Mouse (Mus musculus) hindbrain, embryonic 10.5 days (tissue): Measurements from ENCODE around the gene Aco1. TPM values are rescaled to one million over a fixed set of nuclear protein-coding genes. Genes with fewer than 3 reads are reported as not detected.
"Not testable (repeated sequence)": the region's sequence is repeated elsewhere in the genome, so short reads cannot be mapped to it uniquely, and the experiment has no call there.

ENCODE experiments used
- DNase-seq: peaks from one replicate; pipeline ENCODE4 v3.0.0-alpha.2; 2017; ENCODE audit warnings: low spot score
- H3K27ac ChIP-seq: fragments of 300-500 bp; sonication (generic); 2 replicates; pipeline ENCODE4 v1.5.1; 2016; ENCODE audit warnings: mild to moderate bottlenecking, moderate library complexity
- H3K27me3 ChIP-seq: fragments of 300-500 bp; sonication (generic); 2 replicates; pipeline ENCODE4 v1.6.1; 2016; ENCODE audit warnings: mild to moderate bottlenecking; ENCODE audit not compliant: poor library complexity, insufficient read depth, severe bottlenecking
- H3K36me3 ChIP-seq: fragments of 300-500 bp; sonication (generic); 2 replicates; pipeline ENCODE4 v1.6.1; 2016; ENCODE audit warnings: mild to moderate bottlenecking, moderate library complexity
- H3K4me1 ChIP-seq: fragments of 300-500 bp; sonication (generic); replicated peaks from 2 replicates; pipeline ENCODE4 v1.6.1; 2016; ENCODE audit warnings: mild to moderate bottlenecking
- H3K4me3 ChIP-seq: fragments of 300-500 bp; sonication (generic); 2 replicates; pipeline ENCODE4 v1.5.1; 2016; ENCODE audit warnings: mild to moderate bottlenecking, moderate library complexity
- H3K9me3 ChIP-seq: fragments of 300-500 bp; sonication (generic); 2 replicates; pipeline ENCODE4 v1.6.1; 2016; ENCODE audit warnings: mild to moderate bottlenecking, moderate library complexity
- WGBS: fragments of 180-500 bp; shearing (Covaris S2); methylation state at CpG from one replicate; pipeline ENCODE4 v1.1.7; 2016; 5-methylcytosine and 5-hydroxymethylcytosine counted together
- polyA plus RNA-seq: library from polyadenylated mRNA; unstranded; fragments of >200 nt; fragmentation: Nextera tagmentation; extraction: Ambion mirVana; gene quantifications from 2 replicates; pipeline ENCODE4 v1.2.1, GENCODE M21; 2016

Aco1 gene
- polyA plus RNA-seq, result 54.9 and 56.2 TPM in 2 replicates

DNA sequence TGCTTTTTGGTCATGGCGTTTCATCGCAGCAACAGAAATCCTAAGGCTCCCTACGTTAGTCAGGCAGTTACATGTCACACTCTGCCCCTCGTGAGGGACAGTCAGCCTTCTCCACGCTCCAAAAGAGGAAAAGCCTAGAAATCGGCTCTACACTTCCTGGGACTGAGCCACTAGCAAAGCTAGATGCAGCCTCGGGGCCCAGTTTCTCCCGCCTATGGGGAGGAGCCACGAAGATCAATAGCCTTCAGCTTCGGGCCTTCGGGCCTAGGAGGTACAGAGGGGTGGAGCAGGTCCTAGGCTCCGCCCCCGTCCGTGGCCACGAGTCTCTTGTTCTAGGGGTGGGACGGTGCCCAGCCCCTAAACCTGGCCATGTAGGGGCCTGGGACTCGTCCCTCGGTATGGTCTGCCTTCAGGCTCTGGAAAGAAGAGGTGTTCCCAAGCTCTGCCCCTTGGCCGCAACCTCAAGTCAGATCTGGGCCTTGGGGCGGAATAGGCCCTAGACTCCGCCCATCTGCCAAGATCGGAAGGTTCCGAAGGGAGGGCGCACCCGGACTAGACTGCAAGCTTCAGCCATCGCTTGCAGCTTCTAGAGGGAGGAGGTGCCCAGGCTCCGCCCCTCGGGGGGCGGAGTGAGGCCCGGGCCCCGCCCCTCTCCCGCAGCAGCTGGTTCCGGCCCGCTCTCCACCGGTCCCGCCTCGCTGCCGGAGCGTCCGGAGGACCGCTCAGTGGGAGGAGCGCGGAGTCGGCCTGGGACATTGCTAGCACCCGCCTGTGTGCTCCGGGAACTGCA lies at the start of gene Aco1:
Gene Aco1 (plus strand): TSS at position 339 of the 790 bp plus-strand sequence.
- 1% methylated on average over 46 of the region's 46 CpGs for WGBS
- Histone ChIP-seq H3K36me3 (no peaks in the 10 kb centered on the region), H3K27ac (peak within 1 kb of the TSS; percentile 95), H3K27me3 (no peaks in the 10 kb centered on the region), H3K4me1 (peaks cover 24% of the 10 kb centered on the region), H3K9me3 (no peaks in the 10 kb centered on the region), H3K4me3 (peak within 1 kb of the TSS; percentile 80)
- DNase-seq, result peak; percentile 96

DNA sequence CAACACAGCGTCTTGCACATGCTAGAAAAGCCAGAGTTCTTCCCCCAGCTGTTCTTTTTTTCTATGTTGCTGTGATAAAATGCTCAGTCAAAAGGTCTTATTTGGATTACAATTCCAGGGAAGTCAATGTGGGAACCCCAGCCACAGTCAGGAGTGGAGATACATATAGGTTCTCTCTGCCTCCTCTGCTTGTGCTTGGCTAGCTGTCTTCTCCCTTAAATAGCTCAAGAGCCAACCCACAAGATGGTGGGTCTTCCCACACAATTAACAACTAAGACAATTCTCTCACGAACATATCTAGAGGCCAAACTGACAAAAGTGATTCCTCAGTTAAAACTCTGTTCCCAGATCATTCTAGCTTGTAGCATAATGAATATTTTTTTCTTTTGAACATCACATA lies 47.9 kb upstream of the Aco1 start:
- H3K4me3 ChIP-seq, result no peak overlapping the region
- H3K27ac ChIP-seq, result no peak overlapping the region
- H3K36me3 ChIP-seq, result no peaks in the 10 kb centered on the region
- H3K4me1 ChIP-seq, result no peaks in the 10 kb centered on the region
- DNase-seq, result no peak
- no peaks in the 10 kb centered on the region for H3K27me3 ChIP-seq
- H3K9me3 ChIP-seq, result no peaks in the 10 kb centered on the region
- WGBS, result 91% methylated on average over 2 of the region's 2 CpGs

DNA sequence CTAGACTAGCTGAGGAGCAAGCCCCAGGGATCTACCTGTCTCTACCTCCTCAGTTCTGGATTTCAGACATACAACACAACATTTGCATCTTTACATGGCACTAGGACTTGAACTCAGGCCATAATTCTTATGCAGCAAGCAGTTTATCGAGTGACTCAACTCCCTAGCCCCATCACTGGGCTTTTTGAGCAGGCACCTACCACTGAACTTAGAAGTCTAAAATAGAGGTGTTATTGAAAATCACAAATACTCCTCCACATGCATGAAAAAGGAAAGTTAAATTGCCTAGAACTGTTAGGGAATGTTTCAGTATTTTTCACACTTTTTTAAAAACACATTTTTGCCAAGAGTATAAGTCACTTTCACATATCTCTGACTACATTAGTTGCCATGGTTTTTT lies 39.9 kb upstream of the Aco1 start:
- WGBS, result 94% methylated on average over 1 of the region's 1 CpGs
- no peak for DNase-seq
- H3K9me3 ChIP-seq, result no peaks in the 10 kb centered on the region
- H3K36me3 ChIP-seq, result no peaks in the 10 kb centered on the region
- H3K4me1 ChIP-seq, result peaks cover 7% of the 10 kb centered on the region; the same call in 1 of the 2 replicates
- H3K27me3 ChIP-seq, result no peaks in the 10 kb centered on the region
- H3K4me3 ChIP-seq, result no peak overlapping the region
- H3K27ac ChIP-seq, result no peak overlapping the region

DNA sequence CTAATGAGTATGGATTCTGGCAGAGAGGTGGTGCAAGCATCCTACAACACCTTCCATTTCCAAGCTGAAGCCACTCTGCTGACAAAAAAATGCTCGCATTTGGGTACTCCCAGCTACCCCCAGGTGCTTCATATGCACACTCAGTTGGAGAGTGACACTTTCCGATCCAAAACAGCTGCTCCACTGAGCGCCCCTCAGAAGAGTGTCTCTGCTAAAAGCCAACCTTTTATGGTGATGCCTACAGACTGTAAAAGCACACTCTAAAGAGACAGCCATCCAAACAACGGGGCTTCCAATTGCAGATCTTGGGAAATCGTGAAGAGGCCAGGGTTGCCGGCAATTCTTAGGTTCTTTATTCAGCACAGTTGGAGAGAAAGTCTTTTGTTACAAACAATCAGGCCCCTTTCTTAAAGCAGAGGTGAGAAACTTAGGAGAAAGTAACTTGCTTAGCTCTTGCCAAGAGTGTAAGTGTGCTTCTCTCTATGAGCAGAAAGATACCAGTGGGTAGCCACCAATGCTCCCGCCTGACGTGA lies 36.8 kb upstream of the Aco1 start:
- no peaks in the 10 kb centered on the region for H3K9me3 ChIP-seq
- no peak overlapping the region for H3K4me3 ChIP-seq
- WGBS, result 37% methylated on average over 8 of the region's 8 CpGs
- H3K27me3 ChIP-seq, result no peaks in the 10 kb centered on the region
- H3K4me1 ChIP-seq, result peaks cover 7% of the 10 kb centered on the region; the same call in 1 of the 2 replicates
- no peaks in the 10 kb centered on the region for H3K36me3 ChIP-seq
- no peak overlapping the region for H3K27ac ChIP-seq
- no peak for DNase-seq

DNA sequence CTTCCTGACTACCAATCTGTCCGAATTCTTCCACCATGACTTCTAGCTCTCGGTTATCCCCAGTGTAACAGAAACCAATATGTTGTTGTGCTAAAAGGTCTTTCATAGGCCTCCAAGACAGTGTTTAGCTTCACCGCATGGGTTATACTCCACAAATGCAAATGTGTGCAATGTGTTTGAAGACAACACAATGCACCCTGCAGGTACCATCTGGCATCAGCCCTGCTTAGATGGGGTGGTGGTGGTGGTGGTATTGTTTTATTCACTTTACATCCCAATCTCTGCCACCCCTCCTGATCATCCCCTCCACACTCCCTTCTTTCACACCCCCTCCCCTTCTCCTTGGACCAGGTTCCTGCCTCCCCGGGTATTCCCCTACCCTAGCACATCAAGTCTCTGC lies 34.9 kb upstream of the Aco1 start:
- H3K4me3 ChIP-seq, result no peak overlapping the region
- no peaks in the 10 kb centered on the region for H3K36me3 ChIP-seq
- no peaks in the 10 kb centered on the region for H3K9me3 ChIP-seq
- WGBS, result 86% methylated on average over 4 of the region's 4 CpGs
- H3K27me3 ChIP-seq, result no peaks in the 10 kb centered on the region
- H3K27ac ChIP-seq, result no peak overlapping the region
- peaks cover 7% of the 10 kb centered on the region; the same call in 1 of the 2 replicates for H3K4me1 ChIP-seq
- no peak for DNase-seq

DNA sequence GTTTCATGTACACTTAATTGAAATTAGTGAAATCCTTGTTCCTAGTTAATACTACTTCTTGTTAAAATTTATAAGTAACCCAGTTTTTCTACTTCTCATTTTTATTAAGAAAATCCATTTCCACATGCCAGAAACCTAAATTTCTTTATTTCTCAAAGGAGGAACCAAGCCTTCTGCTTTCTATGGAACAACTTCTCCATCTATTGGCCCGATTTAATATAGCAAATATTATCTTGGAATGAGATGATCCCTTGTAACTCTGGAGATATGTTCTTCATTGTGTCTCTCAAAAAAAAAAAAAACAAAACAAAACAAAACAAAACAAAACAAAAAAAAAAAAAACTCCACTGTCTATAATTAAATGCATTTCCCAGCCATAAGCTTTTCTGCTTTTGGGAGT lies 29.7 kb upstream of the Aco1 start:
- Histone ChIP-seq H3K27me3 (no peaks in the 10 kb centered on the region), H3K36me3 (no peaks in the 10 kb centered on the region), H3K9me3 (no peaks in the 10 kb centered on the region), H3K27ac (no peak overlapping the region), H3K4me1 (no peaks in the 10 kb centered on the region), H3K4me3 (no peak overlapping the region)
- no peak for DNase-seq
- 78% methylated on average over 1 of the region's 1 CpGs for WGBS

DNA sequence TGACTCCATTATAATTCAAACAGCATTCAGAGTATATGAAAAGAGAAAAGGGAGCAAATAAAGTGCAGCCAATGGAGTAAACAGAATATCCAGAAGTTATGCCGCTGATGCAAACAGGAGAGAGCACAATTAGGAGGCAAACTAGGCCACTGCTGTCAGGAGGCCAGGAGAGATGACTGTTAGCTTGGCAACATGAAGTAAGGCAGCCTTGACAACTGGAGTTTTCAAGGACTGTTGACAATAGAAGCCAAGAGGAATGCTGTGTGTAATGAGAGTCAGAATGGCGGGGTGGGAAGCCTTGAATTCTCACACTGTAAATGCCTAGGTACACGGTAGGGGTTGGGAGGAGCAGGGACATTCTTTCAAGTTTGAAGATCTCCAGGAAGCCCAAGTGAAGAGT lies 21.7 kb upstream of the Aco1 start:
- no peak overlapping the region for H3K4me3 ChIP-seq
- DNase-seq, result no peak
- no peaks in the 10 kb centered on the region for H3K9me3 ChIP-seq
- no peaks in the 10 kb centered on the region for H3K4me1 ChIP-seq
- 76% methylated on average over 3 of the region's 3 CpGs for WGBS
- no peaks in the 10 kb centered on the region for H3K36me3 ChIP-seq
- H3K27ac ChIP-seq, result no peak overlapping the region
- H3K27me3 ChIP-seq, result no peaks in the 10 kb centered on the region

DNA sequence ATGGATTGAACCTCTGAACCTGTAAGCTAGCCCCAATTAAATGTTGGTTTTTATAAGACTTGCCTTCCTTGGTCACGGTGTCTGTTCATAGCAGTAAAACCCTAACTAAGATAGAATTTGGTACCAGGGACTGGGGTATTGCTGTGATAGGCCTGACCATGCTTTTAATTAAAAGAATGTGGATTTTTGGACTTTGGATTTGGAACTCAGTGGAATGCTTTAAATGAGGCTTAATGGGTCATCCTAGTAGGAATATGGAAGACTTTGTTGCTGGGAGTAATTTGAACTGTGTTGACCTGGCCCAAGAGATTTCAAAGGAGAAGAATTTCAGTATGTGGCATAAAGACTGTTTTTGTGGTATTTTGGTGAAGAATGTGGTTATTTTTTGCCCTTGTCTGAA lies 20.6 kb upstream of the Aco1 start:
- not testable (repeated sequence) for DNase-seq, H3K4me1 ChIP-seq, H3K9me3 ChIP-seq, H3K4me3 ChIP-seq, H3K27ac ChIP-seq, H3K27me3 ChIP-seq, H3K36me3 ChIP-seq
- 86% methylated on average over 1 of the region's 1 CpGs for WGBS

DNA sequence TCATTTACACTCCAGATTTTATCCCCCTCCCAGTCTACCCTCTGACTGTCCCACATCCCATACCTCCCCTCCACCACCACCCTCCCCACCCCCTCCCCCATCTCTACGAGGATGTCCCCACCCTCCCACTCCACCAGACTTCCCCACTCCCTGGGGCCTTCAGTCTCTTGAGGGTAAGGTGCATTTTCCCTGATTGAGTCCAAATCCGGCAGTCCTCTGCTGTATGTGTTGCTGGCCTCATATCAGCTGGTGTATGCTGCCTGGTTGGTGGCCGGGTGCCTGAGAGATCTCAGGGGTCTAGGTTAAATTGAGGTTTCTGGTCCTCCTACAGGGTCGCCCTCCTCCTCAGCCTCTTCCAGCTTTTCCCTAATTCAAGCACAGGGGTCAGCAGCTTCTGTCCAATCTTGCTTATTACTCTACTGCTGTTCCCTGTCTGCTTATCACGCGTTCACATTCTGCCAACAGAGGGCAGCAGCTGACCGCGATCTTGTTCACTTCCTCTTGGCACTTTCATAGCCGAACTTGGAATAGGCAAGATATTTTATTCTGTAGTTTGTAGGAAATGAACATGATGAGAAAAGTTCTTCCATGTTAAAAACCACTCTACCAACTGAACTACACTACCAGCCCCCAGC lies 8.3 kb upstream of the Aco1 start:
- H3K9me3 ChIP-seq, result no peaks in the 10 kb centered on the region
- H3K4me3 ChIP-seq, result no peak overlapping the region
- no peaks in the 10 kb centered on the region for H3K4me1 ChIP-seq
- no peaks in the 10 kb centered on the region for H3K27me3 ChIP-seq
- DNase-seq, result peak; percentile 71
- H3K27ac ChIP-seq, result no peak overlapping the region
- WGBS, result 21% methylated on average over 9 of the region's 9 CpGs
- no peaks in the 10 kb centered on the region for H3K36me3 ChIP-seq

DNA sequence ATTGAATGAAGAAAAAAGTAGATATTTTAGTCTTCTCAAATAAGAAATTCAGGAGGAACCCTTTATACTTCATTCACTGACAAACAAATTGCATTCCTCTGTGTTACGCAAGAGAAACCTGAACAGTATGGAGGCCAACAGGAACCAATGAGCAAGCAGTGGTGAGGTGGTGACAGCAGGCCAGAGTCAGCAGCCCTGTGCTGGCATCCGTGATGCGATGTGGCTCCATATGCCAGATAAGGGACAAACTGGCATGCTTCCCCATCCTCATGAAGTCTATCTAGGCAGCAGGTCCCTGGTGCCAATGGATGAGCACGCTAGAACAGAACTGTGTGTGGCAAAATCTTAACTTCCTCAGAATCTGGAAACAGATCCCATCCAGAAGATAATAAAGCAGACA lies 6.4 kb upstream of the Aco1 start:
- WGBS, result 88% methylated on average over 4 of the region's 4 CpGs
- Histone ChIP-seq H3K27ac (no peak overlapping the region), H3K9me3 (no peaks in the 10 kb centered on the region), H3K4me3 (no peak overlapping the region), H3K36me3 (no peaks in the 10 kb centered on the region), H3K4me1 (no peaks in the 10 kb centered on the region), H3K27me3 (no peaks in the 10 kb centered on the region)
- DNase-seq, result no peak

DNA sequence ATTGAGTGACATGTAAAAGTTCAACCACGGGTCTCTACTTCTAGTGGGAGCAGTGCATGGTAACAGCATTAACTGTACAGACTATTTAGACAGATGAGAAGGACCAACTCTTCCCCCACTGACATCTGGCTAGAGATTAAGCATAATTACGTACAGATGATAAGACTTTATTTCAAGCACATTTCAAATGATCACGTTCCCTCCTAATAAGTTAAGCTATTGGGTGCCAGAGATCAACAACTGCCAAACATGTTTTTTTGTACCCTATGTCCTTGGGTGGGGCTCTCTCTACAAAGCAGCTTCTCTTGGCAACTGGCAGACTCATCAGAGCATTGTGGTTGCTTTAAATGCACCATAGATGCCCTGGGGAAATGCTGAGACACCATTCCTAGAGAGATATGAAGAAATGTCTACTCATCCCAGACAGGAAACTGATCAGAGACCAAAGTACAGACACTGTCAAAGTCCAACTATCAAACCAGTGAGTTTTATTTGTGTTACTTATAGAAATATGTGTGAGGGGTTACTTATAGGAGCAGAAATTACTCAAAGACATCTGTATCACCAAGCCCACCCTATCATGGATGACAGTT lies 3.1 kb upstream of the Aco1 start:
- no peak overlapping the region for H3K27ac ChIP-seq
- H3K9me3 ChIP-seq, result no peaks in the 10 kb centered on the region
- 84% methylated on average over 3 of the region's 3 CpGs for WGBS
- H3K4me3 ChIP-seq, result no peak overlapping the region
- no peaks in the 10 kb centered on the region for H3K27me3 ChIP-seq
- H3K36me3 ChIP-seq, result no peaks in the 10 kb centered on the region
- peaks cover 19% of the 10 kb centered on the region for H3K4me1 ChIP-seq
- no peak for DNase-seq

DNA sequence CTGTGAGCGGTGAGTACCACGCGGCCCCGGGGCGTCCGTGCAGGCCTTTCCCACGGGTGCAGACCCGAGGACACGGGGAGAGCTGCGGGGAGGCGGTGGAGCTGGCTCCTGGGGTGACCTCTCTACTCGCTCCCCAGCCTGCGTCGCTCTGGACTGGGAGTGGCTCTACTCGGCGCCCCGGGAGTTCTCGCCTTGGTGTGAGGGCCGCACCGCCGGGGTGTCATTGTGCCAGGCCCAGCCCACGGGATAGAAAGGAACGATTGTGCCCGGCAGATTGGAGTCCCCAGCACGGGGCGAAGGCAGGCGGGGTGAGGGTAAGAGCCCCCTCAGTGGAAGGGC lies 621 bp downstream of the Aco1 start:
- Histone ChIP-seq H3K36me3 (no peaks in the 10 kb centered on the region), H3K4me1 (peaks cover 24% of the 10 kb centered on the region), H3K9me3 (no peaks in the 10 kb centered on the region), H3K4me3 (peak overlapping the region; percentile 80), H3K27me3 (no peaks in the 10 kb centered on the region), H3K27ac (peak overlapping the region; percentile 95)
- no peak for DNase-seq
- under 1% methylated on average over 27 of the region's 27 CpGs for WGBS

DNA sequence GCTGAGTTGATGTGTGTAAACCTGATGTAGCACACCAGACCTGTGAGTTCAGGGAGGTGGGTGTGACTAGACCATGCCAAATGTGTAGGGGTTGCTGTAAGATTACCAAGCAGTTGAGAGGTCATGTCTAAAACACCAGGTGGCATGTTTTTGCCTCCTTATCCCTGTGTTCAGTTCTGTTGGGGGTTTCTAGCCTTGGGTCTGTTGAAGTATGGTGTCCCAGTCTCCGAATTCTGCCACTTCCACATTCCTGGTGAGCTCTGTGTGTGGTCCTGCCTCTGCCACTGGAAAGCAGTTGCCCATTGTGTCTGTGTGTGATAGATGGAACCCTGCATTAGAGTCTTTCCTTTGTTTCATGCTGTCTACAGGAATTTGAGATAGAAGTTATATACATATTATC lies 1.7 kb downstream of the Aco1 start:
- Histone ChIP-seq H3K27ac (no peak overlapping the region), H3K27me3 (no peaks in the 10 kb centered on the region), H3K9me3 (no peaks in the 10 kb centered on the region), H3K4me1 (peaks cover 24% of the 10 kb centered on the region), H3K36me3 (no peaks in the 10 kb centered on the region), H3K4me3 (peak overlapping the region; percentile 80)
- WGBS, result 29% methylated on average over 1 of the region's 1 CpGs
- DNase-seq, result peak; percentile 12
